Mouse (Mus musculus): Measurements from ENCODE around the gene Mrpl14.

- TF ChIP-seq CTCF (IDR thresholded peaks at IDR 0.05; ENCODE audit: low read depth, low read length) (no peak), GATA1 (IDR thresholded peaks at IDR 0.05; ENCODE audit: borderline replicate concordance, low read length) (no peak), TAL1 (conservative IDR thresholded peaks at IDR 0.05; ENCODE audit: low read depth, low read length) (no peak), POLR2AphosphoS5 (IDR thresholded peaks at IDR 0.05; ENCODE audit: insufficient replicate concordance, low read depth, low read length) (no peak), GATA2 (IDR thresholded peaks at IDR 0.05; ENCODE audit: borderline replicate concordance, low read depth, low read length) (no peak)
These were observed 3.9 kb downstream of the Mrpl14 start for GRCm38 (mm10) chr17:45690044-45690443.
